Comparison of ENCODE assay signal across 22 mouse cellular contexts in genomic region chr1:75239591-75239990, GRCm38 (mm10). TPM values are rescaled to one million over a fixed set of nuclear protein-coding genes. Genes with fewer than 3 reads are reported as not detected.
DNase-seq lines count a peak whose midpoint lies in the region; ATAC-seq and TF ChIP-seq lines count a peak whose summit lies in the region.
"Had no signal": no experiment of that assay in that cellular context is flagged by ENCODE, and none has a peak within 500 bp of the region (broad histone marks: within the 10 kb centered on the region; RNA-seq: fewer than 3 reads in every experiment).

No protein-coding gene starts in this region.

- 54% methylated on average over 10 of the region's 10 CpGs for WGBS in heart, adult 2 months
- WGBS in heart, embryonic 12.5 days, result 67% methylated on average over 10 of the region's 10 CpGs
- WGBS in midbrain, embryonic 11.5 days, result 85% methylated on average over 10 of the region's 10 CpGs
- WGBS in midbrain, embryonic 16.5 days, result 86% methylated on average over 10 of the region's 10 CpGs
- WGBS in forebrain, embryonic 11.5 days, result 89% methylated on average over 10 of the region's 10 CpGs
- 83% methylated on average over 10 of the region's 10 CpGs for WGBS in kidney, embryonic 16.5 days

- no peak overlapping the region for H3K4me2 ChIP-seq in heart, embryonic 12.5 days
- no peak overlapping the region for H3K4me2 ChIP-seq in midbrain, embryonic 11.5 days
- H3K4me2 ChIP-seq in midbrain, embryonic 16.5 days (ENCODE audit: low read length), result no peak overlapping the region
- H3K4me2 ChIP-seq in myocyte (ENCODE audit: low read depth), result no peak overlapping the region
- H3K4me2 ChIP-seq in forebrain, embryonic 11.5 days (ENCODE audit: low read depth, low read length, severe bottlenecking), result no peak overlapping the region
- no peak overlapping the region for H3K4me2 ChIP-seq in kidney, embryonic 16.5 days (replicated peaks; ENCODE audit: low read depth, low read length)
- H3K4me2 ChIP-seq: hindbrain, embryonic 13.5 days; midbrain, embryonic 13.5 days had no signal

- peak; percentile 37 to 62 for DNase-seq in heart, adult 2 months
- DNase-seq in midbrain, embryonic 11.5 days (ENCODE audit: low spot score, missing footprints), result peak; percentile 56
- DNase-seq in forebrain, embryonic 11.5 days (ENCODE audit: low spot score), result no peak
- DNase-seq: kidney, postnatal 14 days; lung, adult 18-20 months; right cerebral cortex, postnatal 25 days; thymus, postnatal 4 days had no signal

- no peak overlapping the region for H3ac ChIP-seq in myocyte (ENCODE audit: control insufficient read depth, insufficient read length)

- no peaks in the 10 kb centered on the region; the same call in 1 of the 2 replicates for H3K36me3 ChIP-seq in heart, adult 2 months (ENCODE audit: control insufficient read depth, insufficient read depth, low read length)
- peaks cover 45% of the 10 kb centered on the region for H3K36me3 ChIP-seq in heart, embryonic 12.5 days
- 0 out of 2 replicates have a peak, but pooled peaks cover 2% of the 10 kb centered on the region for H3K36me3 ChIP-seq in midbrain, embryonic 11.5 days (ENCODE audit: control insufficient read depth, insufficient read depth, low read length)
- H3K36me3 ChIP-seq in midbrain, embryonic 16.5 days (ENCODE audit: control insufficient read depth, insufficient read depth, low read length), result peaks cover 7% of the 10 kb centered on the region; the same call in 1 of the 2 replicates
- H3K36me3 ChIP-seq in myocyte (ENCODE audit: control insufficient read depth, insufficient read depth), result peaks cover 21% of the 10 kb centered on the region
- no peaks in the 10 kb centered on the region for H3K36me3 ChIP-seq in forebrain, embryonic 11.5 days (ENCODE audit: control insufficient read depth, insufficient read depth, low read length)
- peaks cover 24% of the 10 kb centered on the region for H3K36me3 ChIP-seq in kidney, embryonic 16.5 days (ENCODE audit: insufficient read depth, low read length)

- H3K79me2 ChIP-seq in heart, adult 2 months (replicated peaks; ENCODE audit: control insufficient read depth, insufficient read depth, low read length), result no peaks in the 10 kb centered on the region
- peaks cover 11% of the 10 kb centered on the region for H3K79me2 ChIP-seq in myocyte (ENCODE audit: control insufficient read depth, insufficient read depth)

- peak; percentile 84; the same call in 1 of the 2 replicates for TF ChIP-seq EP300 in heart, adult 2 months (IDR thresholded peaks at IDR 0.05; ENCODE audit: insufficient read depth, low read depth, low read length)

- H3K4me3 ChIP-seq in heart, adult 2 months, result no peak overlapping the region
- H3K4me3 ChIP-seq in heart, embryonic 12.5 days, result no peak overlapping the region
- no peak overlapping the region for H3K4me3 ChIP-seq in midbrain, embryonic 11.5 days (ENCODE audit: low read depth, low read length)
- H3K4me3 ChIP-seq in midbrain, embryonic 16.5 days (ENCODE audit: low read depth, low read length), result no peak overlapping the region
- H3K4me3 ChIP-seq in cortical plate, adult 2 months (ENCODE audit: insufficient read depth, low read length), result no peak overlapping the region; the same call in 1 of the 2 replicates
- no peak overlapping the region for H3K4me3 ChIP-seq in myocyte
- H3K4me3 ChIP-seq in forebrain, embryonic 11.5 days (ENCODE audit: low read depth, low read length), result no peak overlapping the region
- no peak overlapping the region for H3K4me3 ChIP-seq in kidney, embryonic 16.5 days (ENCODE audit: low read length)
- H3K4me3 ChIP-seq: hindbrain, embryonic 13.5 days; midbrain, embryonic 13.5 days had no signal

- intact Hi-C loops in heart, adult 2 months (cut with DNase I), result loop anchor here (5.0 kb wide), 1 partner anchor 78 kb away; the partner anchor contains the start of gene Dnpep

- H3K4me1 ChIP-seq in heart, adult 2 months (ENCODE audit: control insufficient read depth, insufficient read depth, low read length), result peaks cover 7% of the 10 kb centered on the region
- peaks cover 15% of the 10 kb centered on the region for H3K4me1 ChIP-seq in heart, embryonic 12.5 days (replicated peaks)
- peaks cover 9% of the 10 kb centered on the region for H3K4me1 ChIP-seq in midbrain, embryonic 11.5 days (ENCODE audit: control insufficient read depth, insufficient read depth, low read length)
- peaks cover 8% of the 10 kb centered on the region for H3K4me1 ChIP-seq in midbrain, embryonic 16.5 days (ENCODE audit: control insufficient read depth, insufficient read depth, low read length)
- H3K4me1 ChIP-seq in cortical plate, adult 2 months (ENCODE audit: control insufficient read depth, insufficient read depth, low read length), result peaks cover 1% of the 10 kb centered on the region; the same call in 1 of the 2 replicates
- H3K4me1 ChIP-seq in forebrain, embryonic 11.5 days (replicated peaks; ENCODE audit: control insufficient read depth, insufficient read depth, low read length), result peaks cover 6% of the 10 kb centered on the region
- H3K4me1 ChIP-seq in kidney, embryonic 16.5 days (ENCODE audit: insufficient read depth, low read length), result peaks cover 10% of the 10 kb centered on the region

- no peak for ATAC-seq in heart, embryonic 12.5 days (ENCODE audit: insufficient number of reproducible peaks, low FRiP score)
- no peak for ATAC-seq in midbrain, embryonic 11.5 days (ENCODE audit: low FRiP score)
- ATAC-seq in midbrain, embryonic 16.5 days, result no peak
- no peak for ATAC-seq in forebrain, embryonic 11.5 days (replicated peaks; ENCODE audit: low FRiP score)
- no peak for ATAC-seq in kidney, embryonic 16.5 days (ENCODE audit: low FRiP score, low TSS enrichment)
- ATAC-seq: CD4-positive, CD25-positive, alpha-beta regulatory T cell, adult 4 months; intestine, embryonic 16.5 days; midbrain, embryonic 13.5 days had no signal

- H3K27ac ChIP-seq in heart, adult 2 months, result peak overlapping the region; percentile 74
- no peak overlapping the region for H3K27ac ChIP-seq in heart, embryonic 12.5 days (ENCODE audit: poor library complexity, severe bottlenecking)
- H3K27ac ChIP-seq in midbrain, embryonic 11.5 days (ENCODE audit: low read depth, low read length), result no peak overlapping the region
- H3K27ac ChIP-seq in midbrain, embryonic 16.5 days (ENCODE audit: low read length), result no peak overlapping the region
- peak overlapping the region; percentile 91 for H3K27ac ChIP-seq in cortical plate, adult 2 months (ENCODE audit: insufficient read depth, low read length)
- H3K27ac ChIP-seq in forebrain, embryonic 11.5 days (ENCODE audit: low read depth, low read length), result no peak overlapping the region
- no peak overlapping the region for H3K27ac ChIP-seq in kidney, embryonic 16.5 days (ENCODE audit: low read length)
- H3K27ac ChIP-seq: hindbrain, embryonic 13.5 days; macrophage; midbrain, embryonic 13.5 days had no signal

- TF ChIP-seq POLR2A in heart, adult 2 months (IDR thresholded peaks at IDR 0.05; ENCODE audit: insufficient read depth, low read depth, low read length), result no peak
- TF ChIP-seq POLR2A in cortical plate, adult 2 months (IDR thresholded peaks at IDR 0.05; ENCODE audit: extremely low read depth, insufficient read depth, low read length), result no peak
- TF ChIP-seq POLR2A in myocyte (IDR thresholded peaks at IDR 0.05; ENCODE audit: insufficient read length, low read depth), result no peak

- H3K9me3 ChIP-seq in heart, embryonic 12.5 days (replicated peaks), result no peaks in the 10 kb centered on the region
- no peaks in the 10 kb centered on the region for H3K9me3 ChIP-seq in midbrain, embryonic 11.5 days (ENCODE audit: control insufficient read depth, low read length)
- no peaks in the 10 kb centered on the region for H3K9me3 ChIP-seq in midbrain, embryonic 16.5 days (replicated peaks; ENCODE audit: control insufficient read depth, low read length, poor library complexity, severe bottlenecking)
- no peaks in the 10 kb centered on the region for H3K9me3 ChIP-seq in forebrain, embryonic 11.5 days (ENCODE audit: control insufficient read depth, low read length)
- no peaks in the 10 kb centered on the region for H3K9me3 ChIP-seq in kidney, embryonic 16.5 days (ENCODE audit: low read length)
- H3K9me3 ChIP-seq: hindbrain, embryonic 13.5 days; midbrain, embryonic 13.5 days had no signal

- no peak overlapping the region for H3K9ac ChIP-seq in heart, adult 2 months (ENCODE audit: low read depth, low read length)
- no peak overlapping the region for H3K9ac ChIP-seq in heart, embryonic 12.5 days
- H3K9ac ChIP-seq in midbrain, embryonic 11.5 days (ENCODE audit: low read length), result no peak overlapping the region
- no peak overlapping the region for H3K9ac ChIP-seq in midbrain, embryonic 16.5 days (ENCODE audit: low read depth, low read length)
- H3K9ac ChIP-seq in forebrain, embryonic 11.5 days (ENCODE audit: low read length), result no peak overlapping the region
- H3K9ac ChIP-seq in kidney, embryonic 16.5 days (replicated peaks; ENCODE audit: low read length), result no peak overlapping the region
- H3K9ac ChIP-seq: hindbrain, embryonic 13.5 days; midbrain, embryonic 13.5 days had no signal

- no peak for TF ChIP-seq CTCF in heart, adult 2 months (IDR thresholded peaks at IDR 0.05)
- TF ChIP-seq CTCF in cortical plate, adult 2 months (IDR thresholded peaks at IDR 0.05; ENCODE audit: extremely low read depth, insufficient read depth, low read length), result no peak

- H3K27me3 ChIP-seq in heart, adult 2 months (ENCODE audit: control insufficient read depth, insufficient read depth, low read length), result no peaks in the 10 kb centered on the region
- H3K27me3 ChIP-seq in heart, embryonic 12.5 days (replicated peaks), result no peaks in the 10 kb centered on the region
- no peaks in the 10 kb centered on the region; the same call in 1 of the 2 replicates for H3K27me3 ChIP-seq in midbrain, embryonic 11.5 days (ENCODE audit: control insufficient read depth, insufficient read depth, low read length)
- no peaks in the 10 kb centered on the region for H3K27me3 ChIP-seq in midbrain, embryonic 16.5 days (ENCODE audit: control insufficient read depth, insufficient read depth, low read depth, low read length)
- H3K27me3 ChIP-seq in myocyte (ENCODE audit: control insufficient read depth, insufficient read depth, insufficient read length), result no peaks in the 10 kb centered on the region
- no peaks in the 10 kb centered on the region for H3K27me3 ChIP-seq in forebrain, embryonic 11.5 days (ENCODE audit: control insufficient read depth, insufficient read depth, low read length)
- H3K27me3 ChIP-seq in kidney, embryonic 16.5 days (ENCODE audit: insufficient read depth, low read length), result no peaks in the 10 kb centered on the region
- H3K27me3 ChIP-seq: hindbrain, embryonic 13.5 days; midbrain, embryonic 13.5 days had no signal

RNA-seq across cellular contexts. Expression of gene Dnajb2, which starts 3.4 kb away (rescaled TPM):
- 100 to 1,000 TPM; 111 to 129 TPM for total RNA-seq in heart, adult 2 months (2021)
- 67.9 and 93.3 TPM in 2 replicates for polyA plus RNA-seq in heart, adult 2 months (2012; rRNA removed)
- polyA plus RNA-seq in heart, embryonic 12.5 days (2016; fragmentation: Nextera tagmentation; extraction: Ambion mirVana), result 34.5 and 37.5 TPM in 2 replicates
- 15.9 and 18.1 TPM in 2 replicates for polyA plus RNA-seq in midbrain, embryonic 11.5 days (2014; fragmentation: Nextera tagmentation; extraction: Ambion mirVana)
- polyA plus RNA-seq in midbrain, embryonic 16.5 days (2015; fragmentation: Nextera tagmentation; extraction: Ambion mirVana), result 79.4 and 84.3 TPM in 2 replicates
- 104 and 115 TPM in 2 replicates for polyA plus RNA-seq in cortical plate, adult 2 months (2012; rRNA removed)
- 54.1 TPM for polyA plus RNA-seq in myocyte (2012; fragmentation: generic; extraction: Trizol)
- polyA plus RNA-seq in forebrain, embryonic 11.5 days (2014; fragmentation: Nextera tagmentation; extraction: Ambion mirVana), result 22.2 and 22.6 TPM in 2 replicates
- polyA plus RNA-seq in kidney, embryonic 16.5 days (2015; fragmentation: Nextera tagmentation; extraction: Ambion mirVana), result 41.3 and 45.7 TPM in 2 replicates

RNA-seq across cellular contexts. Expression of gene A630095N17Rik, which starts 7.7 kb away (rescaled TPM):
- not detected for total RNA-seq in heart, adult 2 months (2021)
- not detected in 2 replicates for polyA plus RNA-seq in heart, adult 2 months (2012; rRNA removed)
- not detected in 2 replicates for polyA plus RNA-seq in heart, embryonic 12.5 days (2016; fragmentation: Nextera tagmentation; extraction: Ambion mirVana)
- not detected in 2 replicates for polyA plus RNA-seq in midbrain, embryonic 11.5 days (2014; fragmentation: Nextera tagmentation; extraction: Ambion mirVana)
- not detected in 2 replicates for polyA plus RNA-seq in midbrain, embryonic 16.5 days (2015; fragmentation: Nextera tagmentation; extraction: Ambion mirVana)
- not detected in 2 replicates for polyA plus RNA-seq in cortical plate, adult 2 months (2012; rRNA removed)
- polyA plus RNA-seq in myocyte (2012; fragmentation: generic; extraction: Trizol), result 0.11 TPM
- not detected in 2 replicates for polyA plus RNA-seq in forebrain, embryonic 11.5 days (2014; fragmentation: Nextera tagmentation; extraction: Ambion mirVana)
- polyA plus RNA-seq in kidney, embryonic 16.5 days (2015; fragmentation: Nextera tagmentation; extraction: Ambion mirVana), result not detected in 2 replicates
- total RNA-seq: left cerebral cortex, adult 8-10 months had no signal
- polyA plus RNA-seq: CD4-positive, CD25-positive, alpha-beta regulatory T cell, adult 4 months; embryonic facial prominence, embryonic 11.5 days; frontal cortex, adult 2 months; gonadal fat pad, adult 2 months; hindbrain, embryonic 13.5 days; intestine, embryonic 16.5 days; limb, embryonic 14.5 days; macrophage; midbrain, embryonic 13.5 days had no signal

RNA-seq across cellular contexts. Expression of gene Tuba4a, which starts 19.9 kb away (rescaled TPM):
- 100 to 1,000 TPM; 973 to 976 TPM for total RNA-seq in heart, adult 2 months (2021)
- polyA plus RNA-seq in heart, adult 2 months (2012; rRNA removed), result 781 and 842 TPM in 2 replicates
- polyA plus RNA-seq in heart, embryonic 12.5 days (2016; fragmentation: Nextera tagmentation; extraction: Ambion mirVana), result 34.1 and 38.0 TPM in 2 replicates
- 7.9 and 9.6 TPM in 2 replicates for polyA plus RNA-seq in midbrain, embryonic 11.5 days (2014; fragmentation: Nextera tagmentation; extraction: Ambion mirVana)
- polyA plus RNA-seq in midbrain, embryonic 16.5 days (2015; fragmentation: Nextera tagmentation; extraction: Ambion mirVana), result 11.2 and 22.2 TPM in 2 replicates
- 345 and 362 TPM in 2 replicates for polyA plus RNA-seq in cortical plate, adult 2 months (2012; rRNA removed)
- polyA plus RNA-seq in myocyte (2012; fragmentation: generic; extraction: Trizol), result 210 TPM
- 11.4 and 12.9 TPM in 2 replicates for polyA plus RNA-seq in forebrain, embryonic 11.5 days (2014; fragmentation: Nextera tagmentation; extraction: Ambion mirVana)
- 96.3 and 102 TPM in 2 replicates for polyA plus RNA-seq in kidney, embryonic 16.5 days (2015; fragmentation: Nextera tagmentation; extraction: Ambion mirVana)

RNA-seq across cellular contexts. Expression of gene Ptprn, which starts 24.7 kb away (rescaled TPM):
- 1 to 10 TPM; 1.1 to 1.8 TPM for total RNA-seq in heart, adult 2 months (2021)
- 2.7 and 3.2 TPM in 2 replicates for polyA plus RNA-seq in heart, adult 2 months (2012; rRNA removed)
- polyA plus RNA-seq in heart, embryonic 12.5 days (2016; fragmentation: Nextera tagmentation; extraction: Ambion mirVana), result 0.69 and 0.96 TPM in 2 replicates
- 4.2 and 4.4 TPM in 2 replicates for polyA plus RNA-seq in midbrain, embryonic 11.5 days (2014; fragmentation: Nextera tagmentation; extraction: Ambion mirVana)
- 26.3 and 33.4 TPM in 2 replicates for polyA plus RNA-seq in midbrain, embryonic 16.5 days (2015; fragmentation: Nextera tagmentation; extraction: Ambion mirVana)
- 405 TPM in 2 replicates for polyA plus RNA-seq in cortical plate, adult 2 months (2012; rRNA removed)
- 3.6 TPM for polyA plus RNA-seq in myocyte (2012; fragmentation: generic; extraction: Trizol)
- polyA plus RNA-seq in forebrain, embryonic 11.5 days (2014; fragmentation: Nextera tagmentation; extraction: Ambion mirVana), result 3.7 and 4.3 TPM in 2 replicates
- polyA plus RNA-seq in kidney, embryonic 16.5 days (2015; fragmentation: Nextera tagmentation; extraction: Ambion mirVana), result 0.54 and 0.87 TPM in 2 replicates

RNA-seq across cellular contexts. Expression of gene Stk16, which starts 29.0 kb away (rescaled TPM):
- total RNA-seq in heart, adult 2 months (2021), result 10 to 100 TPM; 42.4 to 42.5 TPM
- polyA plus RNA-seq in heart, adult 2 months (2012; rRNA removed), result 68.3 and 82.0 TPM in 2 replicates
- polyA plus RNA-seq in heart, embryonic 12.5 days (2016; fragmentation: Nextera tagmentation; extraction: Ambion mirVana), result 78.0 and 83.1 TPM in 2 replicates
- polyA plus RNA-seq in midbrain, embryonic 11.5 days (2014; fragmentation: Nextera tagmentation; extraction: Ambion mirVana), result 110 and 116 TPM in 2 replicates
- 147 and 154 TPM in 2 replicates for polyA plus RNA-seq in midbrain, embryonic 16.5 days (2015; fragmentation: Nextera tagmentation; extraction: Ambion mirVana)
- 159 and 172 TPM in 2 replicates for polyA plus RNA-seq in cortical plate, adult 2 months (2012; rRNA removed)
- 86.4 TPM for polyA plus RNA-seq in myocyte (2012; fragmentation: generic; extraction: Trizol)
- polyA plus RNA-seq in forebrain, embryonic 11.5 days (2014; fragmentation: Nextera tagmentation; extraction: Ambion mirVana), result 111 and 127 TPM in 2 replicates
- 153 and 169 TPM in 2 replicates for polyA plus RNA-seq in kidney, embryonic 16.5 days (2015; fragmentation: Nextera tagmentation; extraction: Ambion mirVana)

Comparison
In these comparisons a context has a peak if more than half of its experiments do, and no peak if none do; other contexts are left out.
1. H3K27ac ChIP-seq: peak in heart, adult 2 months (single experiment) and cortical plate, adult 2 months (single experiment); none in heart, embryonic 12.5 days (single experiment), midbrain, embryonic 11.5 days (single experiment), midbrain, embryonic 16.5 days (single experiment), forebrain, embryonic 11.5 days (single experiment) and kidney, embryonic 16.5 days (single experiment).